Mouse (Mus musculus): Measurements from ENCODE around the gene Lrrc8d.

The Lrrc8d gene

DNA sequence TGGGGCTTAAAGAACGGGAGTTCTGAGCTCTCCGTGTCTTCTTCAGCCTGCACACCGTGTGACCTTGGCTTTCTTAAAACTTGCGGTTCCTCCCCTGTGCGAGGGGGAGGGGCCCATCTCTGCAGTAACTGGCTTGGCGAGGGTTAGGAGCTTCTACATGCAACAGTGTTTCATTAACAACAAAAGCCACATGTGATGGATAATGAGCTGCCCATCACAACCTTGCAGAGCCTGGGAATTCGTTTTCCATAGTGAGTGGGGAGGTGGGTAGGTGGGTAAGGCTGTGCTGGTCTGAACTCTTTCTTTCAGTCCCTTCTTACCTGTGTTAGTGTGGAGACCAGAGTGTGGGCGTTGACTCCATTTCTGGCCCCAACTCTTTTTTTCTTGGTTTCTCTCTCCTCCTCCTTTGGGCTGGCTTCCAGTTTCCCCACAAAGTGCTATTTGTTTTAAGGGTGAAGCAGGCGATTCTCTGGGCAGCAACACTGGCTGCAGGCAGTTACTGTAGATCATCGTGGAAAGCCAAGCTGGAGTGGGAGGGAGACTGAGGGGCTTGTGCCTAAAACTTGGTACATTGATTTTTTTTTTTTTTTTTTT lies 15.9 kb downstream of the Lrrc8d start:
- no peak for DNase-seq (ENCODE audit: low read depth, low spot score)

DNA sequence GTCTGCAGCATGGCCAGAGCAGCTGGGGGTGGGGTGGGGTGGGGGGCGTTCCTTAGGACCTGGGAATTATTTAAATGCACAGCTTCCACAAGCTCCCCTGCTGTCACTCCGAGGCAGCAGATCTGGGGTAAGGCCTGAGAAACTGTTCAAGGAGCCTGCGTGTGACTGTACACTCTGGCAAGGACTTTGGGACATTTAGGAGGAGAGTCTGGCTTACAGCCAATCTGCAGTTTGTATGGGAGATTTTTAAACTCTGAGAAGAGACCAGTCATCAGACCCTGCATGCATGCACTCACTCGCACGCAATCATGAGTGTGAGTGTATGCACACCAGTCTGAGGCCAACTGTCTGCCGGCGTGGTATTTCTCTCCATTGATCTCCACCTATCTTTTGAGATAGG lies 17.5 kb downstream of the Lrrc8d start:
- DNase-seq (ENCODE audit: low read depth, low spot score), result no peak

DNA sequence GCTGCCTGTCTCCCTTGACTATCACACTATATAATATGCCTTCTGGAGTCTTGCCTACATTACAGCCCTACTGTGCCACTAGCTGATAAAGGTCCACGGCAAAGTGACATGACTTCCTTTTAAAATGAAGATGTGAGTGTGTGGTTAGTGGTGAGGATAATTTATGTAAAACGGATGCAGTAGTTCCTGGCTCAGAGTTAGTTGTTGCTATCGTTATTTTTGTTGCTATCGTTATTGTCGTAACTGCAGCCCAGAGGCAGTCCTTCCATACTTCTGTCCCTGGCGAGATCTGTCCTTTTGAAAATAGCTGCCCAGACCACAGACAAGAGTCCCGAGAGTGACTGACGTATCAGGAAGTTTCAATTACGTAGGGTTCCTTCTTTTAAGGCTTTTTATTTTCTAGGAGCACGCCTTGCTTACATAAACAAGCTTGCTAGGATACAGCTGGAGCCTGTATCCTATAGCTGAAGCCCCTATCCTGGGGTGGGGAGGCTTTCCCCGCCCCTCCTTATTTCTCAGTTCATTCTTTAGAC lies 18.4 kb downstream of the Lrrc8d start:
- no peak for DNase-seq (ENCODE audit: low read depth, low spot score)

DNA sequence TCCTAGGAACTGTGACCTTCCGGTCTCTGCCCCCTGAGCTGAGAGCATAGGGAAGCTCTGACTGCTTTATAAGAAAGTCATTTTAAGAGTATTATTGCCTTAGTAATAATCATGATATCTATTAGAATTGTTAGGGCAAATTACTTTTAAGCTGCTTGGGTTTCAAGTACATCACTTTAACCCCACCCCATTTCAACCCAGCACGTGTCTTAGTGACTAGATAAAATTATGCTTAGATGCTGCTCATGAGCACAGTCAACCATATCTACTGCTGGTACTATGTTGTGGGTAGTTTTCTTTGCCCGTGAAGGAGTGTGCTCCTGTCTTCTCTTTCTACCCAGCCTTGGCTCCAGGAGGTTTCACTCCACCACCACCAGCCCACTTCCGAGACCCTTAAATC lies 21.5 kb downstream of the Lrrc8d start:
- no peak for DNase-seq (ENCODE audit: low read depth, low spot score)

DNA sequence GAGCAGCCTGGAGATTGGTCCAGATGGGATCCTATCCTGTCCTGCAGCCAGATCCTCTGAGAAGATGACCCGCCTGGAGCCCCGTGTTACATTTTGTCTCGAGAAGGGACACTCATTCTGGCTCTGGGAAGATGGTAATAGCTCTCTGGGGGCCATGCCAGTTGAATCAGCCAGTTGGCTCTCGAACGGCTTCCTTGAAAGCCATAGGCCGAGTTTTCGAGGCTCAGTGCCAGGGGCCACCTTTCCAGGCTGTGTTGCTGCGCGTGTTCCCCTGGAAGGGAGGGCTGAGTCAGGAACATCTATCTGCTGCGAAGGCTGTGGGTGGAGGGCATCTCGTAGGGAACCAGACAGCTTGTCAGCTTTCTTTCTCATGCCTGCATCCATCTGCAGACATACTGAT lies 23.0 kb downstream of the Lrrc8d start:
- no peak for DNase-seq (ENCODE audit: low read depth, low spot score)

DNA sequence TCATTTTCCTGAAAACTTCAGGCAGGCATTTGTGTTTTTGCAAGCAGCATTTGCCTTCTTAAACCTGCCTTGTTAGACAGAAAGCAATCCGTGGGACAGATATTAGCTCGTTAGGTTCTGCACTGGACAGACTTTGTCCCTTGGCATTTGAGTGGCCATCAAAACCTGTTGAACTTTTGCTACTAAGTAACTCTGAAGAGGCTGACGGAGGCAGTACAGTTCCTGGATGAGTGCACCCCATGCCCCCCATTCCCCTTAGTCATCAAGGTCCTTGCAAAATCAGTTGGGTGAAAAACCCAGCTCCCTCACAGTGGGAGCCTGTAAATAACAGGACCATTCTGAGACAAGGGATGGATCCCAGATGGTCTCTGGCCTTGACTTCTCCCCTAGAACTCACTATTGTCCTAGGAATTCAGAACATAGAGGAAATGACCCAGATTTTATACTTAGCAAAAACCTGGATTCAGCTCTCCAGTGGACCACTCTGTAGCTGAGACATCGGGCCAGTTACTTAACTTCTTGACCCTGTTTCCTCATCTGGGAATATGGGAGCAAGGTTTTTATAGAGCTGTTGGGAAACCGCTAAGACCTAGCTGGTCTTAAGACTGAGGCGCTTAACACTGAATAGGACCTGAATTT lies 30.5 kb downstream of the Lrrc8d start:
- DNase-seq (ENCODE audit: low read depth, low spot score), result no peak

DNA sequence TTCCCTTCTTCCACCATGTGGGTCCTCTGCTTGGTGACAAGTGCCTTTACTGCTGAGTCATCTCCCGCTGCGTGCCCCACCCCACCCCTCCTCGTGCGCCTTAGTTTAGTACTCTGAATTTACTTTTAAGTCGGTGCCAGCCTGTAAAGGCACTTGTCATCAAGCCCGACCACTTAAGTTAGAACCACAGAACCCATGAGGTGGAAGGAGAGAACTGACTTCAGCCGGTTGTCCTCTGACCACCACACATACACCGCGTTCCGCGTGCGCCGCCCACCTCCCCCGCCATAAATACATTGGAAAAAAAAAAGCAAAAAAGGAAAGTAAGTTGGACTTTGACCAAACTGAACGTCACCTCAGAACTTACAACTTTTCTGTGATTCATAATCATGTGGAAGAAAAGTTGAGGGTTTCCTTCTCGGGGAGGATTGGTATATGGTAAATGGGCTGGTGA lies 31.4 kb downstream of the Lrrc8d start:
- no peak for DNase-seq (ENCODE audit: low read depth, low spot score)

DNA sequence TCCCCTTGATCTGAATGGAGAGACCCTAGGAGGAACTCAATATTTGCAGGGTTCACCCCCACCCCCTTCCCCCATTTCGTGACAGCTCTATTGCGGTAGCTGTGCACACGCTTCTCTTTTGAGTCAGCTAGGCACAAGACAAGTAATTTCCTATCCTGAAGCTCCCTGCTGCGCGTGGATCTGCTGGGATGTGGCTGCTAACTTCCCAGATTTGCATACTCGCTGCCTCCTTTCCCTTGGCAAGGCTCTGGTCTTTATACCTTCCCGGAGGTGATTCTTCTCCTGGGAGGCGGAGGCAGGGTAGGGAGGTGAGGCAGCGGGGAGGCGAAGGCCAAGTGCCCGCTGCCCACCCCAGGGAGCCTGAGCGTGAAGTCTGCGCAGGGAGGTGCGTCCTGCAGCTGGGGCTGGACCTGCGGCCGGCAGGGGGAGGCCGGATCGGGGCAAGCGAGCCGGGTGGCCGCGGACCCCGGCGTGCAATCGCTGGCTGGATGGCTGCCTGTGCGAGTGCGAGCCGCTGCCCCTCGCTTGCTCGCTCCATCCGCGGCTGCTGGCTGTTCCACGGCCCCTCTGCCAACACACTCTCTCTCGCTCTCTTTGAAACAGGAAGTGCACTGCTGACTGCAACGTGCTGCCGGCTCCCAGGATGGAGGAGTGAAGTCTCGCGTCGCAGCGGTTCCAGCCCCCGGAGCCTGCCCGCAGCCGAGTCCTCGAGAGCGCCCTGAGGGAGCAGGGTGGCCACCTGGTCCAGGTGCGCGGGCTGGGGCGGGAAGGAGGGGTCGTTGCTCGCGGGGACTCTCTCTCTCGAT lies 32.1 kb downstream of the Lrrc8d start:
- DNase-seq (ENCODE audit: low read depth, low spot score), result no peak

DNA sequence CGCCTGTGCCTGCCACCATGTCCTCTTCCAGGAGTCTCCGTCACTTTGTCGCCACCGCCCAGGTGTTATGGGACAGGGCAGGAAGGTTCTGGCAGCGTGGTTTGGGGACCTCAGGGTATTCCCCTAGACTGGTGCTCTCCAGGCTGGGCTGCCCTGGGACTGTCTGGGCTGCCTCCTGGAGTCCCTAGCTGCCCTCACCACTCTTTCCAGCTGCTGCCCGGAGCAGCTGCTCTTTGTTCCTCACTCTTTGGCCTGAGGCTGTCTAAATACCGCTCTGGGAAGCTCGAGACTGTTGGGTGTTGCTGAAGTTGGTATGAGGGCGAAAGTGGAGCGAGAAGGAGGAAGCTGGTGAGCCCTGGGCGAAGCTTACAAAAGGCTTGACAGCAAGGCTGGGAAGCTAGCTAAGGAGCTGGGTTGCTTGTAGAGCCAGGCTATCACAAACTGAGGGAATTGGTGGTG lies 32.7 kb downstream of the Lrrc8d start:
- DNase-seq (ENCODE audit: low read depth, low spot score), result no peak

DNA sequence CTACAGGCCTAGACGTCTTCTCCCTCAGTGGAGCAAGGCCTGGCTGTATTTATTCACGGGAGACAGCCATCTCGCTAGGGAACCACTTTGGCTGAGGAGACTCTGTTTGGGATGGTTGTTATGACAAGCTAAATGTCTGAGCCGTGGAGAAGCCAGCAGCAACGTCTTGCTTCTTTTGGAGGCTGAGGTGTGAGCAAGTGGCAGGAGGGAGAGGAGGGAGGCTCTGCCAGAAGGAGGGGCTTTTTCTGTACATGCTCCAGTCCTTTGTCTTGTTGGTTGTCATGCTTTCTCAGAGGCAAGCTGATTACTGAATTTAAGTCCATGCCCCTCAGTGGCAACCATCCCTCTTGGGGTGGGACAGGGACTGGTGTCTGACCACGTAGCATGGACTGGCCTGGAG lies 33.5 kb downstream of the Lrrc8d start:
- DNase-seq (ENCODE audit: low read depth, low spot score), result no peak

DNA sequence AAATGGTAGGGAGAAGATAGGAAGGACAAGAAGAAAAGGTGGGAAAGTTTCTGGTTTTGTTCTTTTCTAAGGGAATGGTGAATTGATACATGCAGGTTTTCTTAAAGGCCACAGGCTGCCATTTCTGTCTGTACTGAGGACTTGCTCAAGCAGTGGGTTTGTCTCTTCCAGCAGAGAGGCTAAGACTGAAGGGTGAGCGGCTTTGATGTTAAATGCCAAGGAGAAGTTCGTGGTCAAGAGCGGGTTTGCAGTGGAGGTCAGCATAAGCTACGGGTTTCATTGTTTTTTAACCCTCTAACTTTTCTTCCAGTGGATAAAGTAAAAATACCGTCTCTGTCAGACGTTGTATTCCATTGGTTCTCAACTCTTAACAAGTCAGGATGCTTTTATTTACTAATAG lies 36.6 kb downstream of the Lrrc8d start:
- no peak for DNase-seq (ENCODE audit: low read depth, low spot score)

DNA sequence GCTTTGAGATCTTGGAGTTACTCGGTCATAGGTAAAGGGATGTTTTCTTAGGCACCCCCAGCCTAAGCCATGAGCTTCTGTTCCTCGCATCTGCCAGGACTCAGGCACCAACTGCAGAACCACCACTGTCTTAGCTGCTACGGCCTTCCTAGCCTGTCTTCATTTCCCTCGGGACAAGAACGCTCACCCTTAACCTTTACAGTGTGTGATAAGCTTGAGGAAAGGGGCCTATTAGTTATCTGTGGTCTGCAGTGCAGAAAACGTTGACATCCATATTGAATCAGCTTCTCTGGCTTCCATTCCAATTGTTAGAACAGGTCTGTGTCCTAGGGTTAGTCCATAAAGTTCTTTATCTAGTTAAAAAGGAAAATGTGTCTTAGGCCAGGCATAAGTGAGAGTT lies 37.4 kb downstream of the Lrrc8d start:
- no peak for DNase-seq (ENCODE audit: low read depth, low spot score)

DNA sequence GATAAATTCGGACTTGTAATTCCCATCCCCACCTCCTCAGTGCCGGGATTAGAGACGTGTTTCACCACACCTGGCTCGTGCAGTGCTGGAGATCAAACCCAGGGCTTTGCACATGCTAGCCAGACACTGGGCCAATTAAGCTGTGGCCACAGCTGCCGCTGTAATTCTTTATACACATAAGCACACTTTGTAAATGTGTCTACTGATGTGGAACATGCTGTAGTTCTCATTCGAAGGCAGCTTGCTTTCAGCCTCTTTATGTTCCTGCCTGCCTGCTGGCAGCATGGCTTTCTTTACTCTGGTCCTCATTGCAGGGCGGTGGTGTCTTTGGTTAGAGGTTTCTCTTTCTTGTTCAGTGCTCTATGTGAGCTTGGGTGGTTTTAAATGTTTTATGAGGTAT lies 40.7 kb downstream of the Lrrc8d start:
- DNase-seq (ENCODE audit: low read depth, low spot score), result no peak

DNA sequence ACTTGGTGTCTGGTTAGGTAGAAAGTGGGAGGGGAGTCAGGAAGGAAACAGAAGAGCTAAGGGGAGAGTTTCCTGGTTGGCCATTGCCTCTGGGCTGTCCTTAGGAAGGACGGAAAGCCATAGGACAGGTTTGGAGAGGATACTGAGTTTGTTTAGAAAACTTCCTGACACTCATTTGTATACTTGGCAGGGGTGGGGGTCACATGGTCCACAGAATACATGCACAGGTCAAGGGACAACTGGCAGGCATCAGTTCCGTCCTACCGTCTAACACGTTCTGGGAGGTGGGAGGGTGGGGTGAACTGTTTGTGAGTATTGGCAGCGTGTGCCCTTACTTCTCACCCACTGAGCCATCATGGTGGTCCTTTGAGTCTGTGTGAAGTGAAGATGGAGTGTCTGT lies 42.9 kb downstream of the Lrrc8d start:
- no peak for DNase-seq (ENCODE audit: low read depth, low spot score)

DNA sequence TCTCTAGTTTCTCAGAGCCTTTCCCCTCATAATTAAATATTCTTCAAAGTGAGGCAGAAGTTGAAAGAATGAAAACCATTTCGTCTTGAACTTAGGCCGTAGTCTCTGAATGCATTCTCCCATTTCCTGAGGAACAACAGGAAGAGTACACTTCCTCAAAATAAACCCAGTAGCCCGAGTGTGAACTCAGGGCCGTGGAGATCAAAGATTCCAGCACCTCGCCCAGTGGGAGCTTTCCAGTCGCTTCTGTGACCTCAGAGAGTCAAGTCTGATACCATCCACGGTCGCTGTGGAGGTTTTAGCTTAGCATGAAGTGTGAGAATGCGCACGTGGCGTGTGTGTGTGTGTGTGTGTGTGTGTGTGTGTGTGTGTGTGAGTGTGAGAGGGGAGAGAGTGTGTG lies 45.6 kb downstream of the Lrrc8d start:
- DNase-seq (ENCODE audit: low read depth, low spot score), result no peak

DNA sequence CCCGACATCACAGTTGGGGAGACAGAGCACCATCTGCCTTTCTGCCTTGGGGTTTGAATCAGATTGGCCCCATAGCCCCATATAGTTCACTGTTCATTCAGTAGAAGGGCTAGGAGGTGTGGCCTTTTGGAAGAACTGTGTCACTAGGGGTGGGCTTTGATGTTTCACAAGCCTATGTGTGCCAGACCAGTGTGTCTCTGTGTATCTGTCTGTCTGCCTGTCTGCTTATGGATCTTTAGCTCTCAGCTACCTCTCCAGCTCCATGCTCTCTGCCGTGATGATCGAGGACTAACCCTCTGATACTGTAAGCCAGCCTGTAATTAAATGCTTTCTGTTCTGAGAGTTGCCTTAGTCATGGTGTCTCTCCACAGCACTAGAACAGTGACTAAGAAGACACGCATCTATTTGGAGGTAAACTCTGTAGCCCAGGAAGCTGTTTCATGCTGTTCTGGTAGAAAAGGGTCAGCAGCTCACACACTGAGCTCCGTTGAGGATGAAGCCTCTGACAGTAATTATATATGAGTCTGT lies 46.2 kb downstream of the Lrrc8d start:
- DNase-seq (ENCODE audit: low read depth, low spot score), result no peak

DNA sequence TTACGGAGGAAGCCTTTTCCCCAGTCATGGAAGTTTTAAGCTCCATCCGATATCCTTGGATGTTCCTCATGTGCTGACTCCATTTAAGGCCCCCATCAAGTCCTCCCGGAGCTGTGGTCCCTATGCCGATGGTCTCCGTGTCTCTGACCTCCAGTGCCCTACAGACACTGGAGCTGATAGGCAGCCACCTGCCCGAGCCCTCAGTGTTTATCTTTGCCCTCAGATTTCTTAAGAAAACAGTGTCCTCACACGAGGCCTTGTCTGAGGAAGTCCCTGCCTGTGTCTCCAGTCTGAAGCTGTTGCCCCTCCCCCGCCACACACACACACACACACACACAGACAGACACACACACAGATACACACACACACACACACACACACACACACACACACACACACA lies 55.0 kb downstream of the Lrrc8d start:
- no peak for DNase-seq (ENCODE audit: low read depth, low spot score)

DNA sequence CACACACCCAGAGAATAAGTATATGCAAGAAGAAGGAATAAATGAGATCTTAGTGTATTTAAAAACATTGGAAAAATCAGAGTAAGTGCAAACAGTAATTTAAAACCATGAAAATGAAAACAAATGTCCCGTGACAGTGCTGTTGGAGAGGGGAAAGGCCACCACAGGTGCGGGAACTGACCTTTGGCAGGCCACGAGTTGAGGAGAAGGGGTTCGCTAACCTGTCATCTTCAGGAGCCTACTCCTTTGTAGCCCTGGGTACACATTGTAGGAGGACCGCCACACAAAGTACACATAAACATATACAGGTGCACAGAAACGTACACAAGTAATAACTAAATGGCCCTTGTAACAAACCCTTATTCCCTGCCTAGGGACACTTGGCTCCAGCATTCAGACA lies 55.7 kb downstream of the Lrrc8d start:
- no peak for DNase-seq (ENCODE audit: low read depth, low spot score)

DNA sequence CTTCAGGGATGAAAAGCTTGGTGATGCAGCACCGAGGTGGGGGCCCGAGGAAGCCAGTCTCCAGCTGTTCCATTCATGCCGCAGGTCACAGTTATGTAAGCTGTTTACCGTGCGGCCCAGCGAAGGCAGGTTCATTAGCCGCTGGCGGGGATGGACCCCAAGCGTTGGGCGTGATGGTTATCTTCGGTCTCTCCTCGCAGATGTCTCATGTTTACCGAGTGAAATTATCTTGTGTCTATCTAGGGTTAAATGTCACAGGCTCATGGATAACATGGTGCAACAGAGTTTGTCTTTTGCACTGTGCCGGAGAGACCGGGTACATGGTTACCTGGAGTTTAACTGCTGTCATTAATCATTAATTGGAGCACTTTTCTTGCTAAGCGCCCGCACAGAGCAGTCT lies 58.2 kb downstream of the Lrrc8d start:
- no peak for DNase-seq (ENCODE audit: low read depth, low spot score)

DNA sequence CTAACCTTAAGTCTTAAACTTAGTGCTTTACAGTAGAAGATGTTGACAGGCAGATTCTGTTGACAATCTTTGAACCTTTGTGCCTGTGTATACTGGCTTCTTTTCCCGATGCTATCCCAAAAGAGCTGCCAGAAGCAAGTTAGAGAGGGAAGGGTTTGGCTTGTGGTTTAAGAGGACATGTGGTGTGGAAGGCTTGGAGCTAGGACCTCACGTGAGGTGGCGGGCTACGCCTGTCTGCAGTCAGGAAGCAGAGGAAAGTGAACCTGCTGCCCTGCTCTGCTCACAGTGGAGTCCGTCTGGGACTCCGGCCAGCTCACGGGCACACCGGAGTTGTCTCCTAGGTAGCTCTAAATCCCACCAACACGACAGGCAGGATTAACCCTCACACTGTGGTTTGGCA lies 59.1 kb downstream of the Lrrc8d start:
- DNase-seq (ENCODE audit: low read depth, low spot score), result no peak

DNA sequence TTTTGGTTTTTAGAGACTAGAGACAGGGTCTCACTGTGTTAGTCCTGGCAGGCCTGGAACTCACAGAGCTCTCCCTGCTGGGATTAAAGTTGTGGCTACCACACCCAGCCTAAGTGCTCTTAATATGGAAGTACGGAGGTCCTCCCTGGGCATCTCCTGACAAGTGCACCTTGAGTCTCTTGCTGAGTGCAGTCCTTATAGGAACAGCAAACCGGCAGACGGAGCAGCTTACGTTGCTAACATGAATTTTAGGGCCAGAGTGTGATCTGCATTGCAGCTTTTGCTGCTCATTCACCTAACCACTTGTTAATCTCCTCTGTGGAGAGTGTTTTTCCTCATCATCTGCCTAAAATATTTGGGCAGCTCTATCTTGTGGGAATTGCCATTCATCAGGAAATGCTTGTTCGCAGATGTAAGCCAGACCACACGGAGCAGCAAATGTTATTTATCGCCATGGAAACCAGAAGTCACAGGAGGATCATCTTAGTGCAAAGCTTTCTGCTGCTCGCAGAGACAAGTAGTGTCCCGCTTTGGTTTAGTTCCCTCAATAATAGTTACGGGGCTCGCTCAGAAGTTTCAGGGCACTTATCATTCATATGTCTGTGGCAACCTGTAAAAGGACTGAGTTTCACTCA lies 62.2 kb downstream of the Lrrc8d start:
- no peak for DNase-seq (ENCODE audit: low read depth, low spot score)

DNA sequence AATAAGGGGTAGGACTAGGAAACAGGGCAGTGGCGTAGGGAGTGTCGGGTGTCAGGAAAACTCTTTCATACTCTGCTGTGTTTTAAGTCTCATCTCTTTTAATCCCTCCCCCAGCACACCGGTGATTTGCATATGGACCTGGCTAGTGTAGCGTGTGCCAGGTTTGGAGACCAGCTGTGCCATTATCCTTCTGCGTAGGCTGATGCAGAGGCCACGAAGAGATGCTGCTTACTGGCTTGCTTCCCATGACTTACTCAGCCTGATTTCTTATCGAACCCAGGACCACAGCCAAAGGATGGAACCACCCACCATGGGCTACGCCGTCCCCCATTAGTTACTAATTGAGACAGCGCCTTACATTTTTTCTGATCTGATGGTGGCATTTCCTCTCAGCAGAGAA lies 64.6 kb downstream of the Lrrc8d start:
- no peak for DNase-seq (ENCODE audit: low read depth, low spot score)

Measured in brain, embryonic 18.5 days (tissue).